Mouse (Mus musculus): ENCODE data around the gene AC129217.1. TPM values are rescaled to one million over a fixed set of nuclear protein-coding genes. Genes with fewer than 3 reads are reported as not detected.

The AC129217.1 gene
- polyA plus RNA-seq, 1 experiment: 4.6 TPM

- Histone ChIP-seq H3K4me3 (ENCODE audit: low read depth, low read length) (peak overlapping the region; percentile 84), H3K27me3 (ENCODE audit: control insufficient read depth, insufficient read depth, low read length) (no peaks in the 10 kb centered on the region), H3K27ac (ENCODE audit: insufficient read depth, low read depth, low read length) (peak overlapping the region; percentile 30; the same call in 1 of the 2 replicates), H3K36me3 (ENCODE audit: control insufficient read depth, insufficient read depth, low read length) (peaks cover 1% of the 10 kb centered on the region; the same call in 1 of the 2 replicates), H3K4me1 (ENCODE audit: control insufficient read depth, insufficient read depth, insufficient read length, low read length) (peaks cover 14% of the 10 kb centered on the region)
- 26% methylated on average over 29 of the region's 29 CpGs for WGBS
- TF ChIP-seq CTCF (IDR thresholded peaks at IDR 0.05; ENCODE audit: extremely low read depth, insufficient read length, insufficient replicate concordance, low read depth, low read length) (no peak), POLR2A (IDR thresholded peaks at IDR 0.05; ENCODE audit: low read depth, low read length) (peak; percentile 61)
Observed at GRCm38 (mm10) chr19:8839908-8840791, 10.6 kb downstream of the AC129217.1 start.

DNA sequence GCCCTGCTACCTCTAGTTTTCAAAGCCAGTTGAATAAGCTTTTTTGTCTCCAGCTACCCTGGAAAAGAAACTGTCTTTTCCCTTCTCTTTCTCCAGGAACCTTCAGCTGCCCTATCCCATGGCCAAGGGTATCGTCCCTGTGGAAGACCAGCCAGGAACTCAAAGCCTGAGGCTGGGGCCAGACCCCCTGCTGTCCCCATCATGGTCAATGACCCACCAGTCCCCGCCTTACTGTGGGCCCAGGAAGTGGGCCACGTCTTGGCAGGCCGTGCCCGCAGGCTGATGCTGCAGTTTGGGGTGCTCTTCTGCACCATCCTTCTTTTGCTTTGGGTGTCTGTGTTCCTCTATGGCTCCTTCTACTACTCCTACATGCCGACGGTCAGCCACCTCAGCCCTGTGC is 11.4 kb downstream of the AC129217.1 start:
- Histone ChIP-seq H3K4me3 (ENCODE audit: low read depth, low read length) (peak overlapping the region; percentile 84), H3K4me1 (ENCODE audit: control insufficient read depth, insufficient read depth, insufficient read length, low read length) (peaks cover 14% of the 10 kb centered on the region), H3K27me3 (ENCODE audit: control insufficient read depth, insufficient read depth, low read length) (no peaks in the 10 kb centered on the region), H3K27ac (ENCODE audit: insufficient read depth, low read depth, low read length) (no peak overlapping the region), H3K36me3 (ENCODE audit: control insufficient read depth, insufficient read depth, low read length) (0 out of 2 replicates have a peak, but pooled peaks cover 2% of the 10 kb centered on the region)
- TF ChIP-seq POLR2A (IDR thresholded peaks at IDR 0.05; ENCODE audit: low read depth, low read length) (no peak), CTCF (IDR thresholded peaks at IDR 0.05; ENCODE audit: extremely low read depth, insufficient read length, insufficient replicate concordance, low read depth, low read length) (no peak)
- WGBS: 86% methylated on average over 7 of the region's 7 CpGs

DNA sequence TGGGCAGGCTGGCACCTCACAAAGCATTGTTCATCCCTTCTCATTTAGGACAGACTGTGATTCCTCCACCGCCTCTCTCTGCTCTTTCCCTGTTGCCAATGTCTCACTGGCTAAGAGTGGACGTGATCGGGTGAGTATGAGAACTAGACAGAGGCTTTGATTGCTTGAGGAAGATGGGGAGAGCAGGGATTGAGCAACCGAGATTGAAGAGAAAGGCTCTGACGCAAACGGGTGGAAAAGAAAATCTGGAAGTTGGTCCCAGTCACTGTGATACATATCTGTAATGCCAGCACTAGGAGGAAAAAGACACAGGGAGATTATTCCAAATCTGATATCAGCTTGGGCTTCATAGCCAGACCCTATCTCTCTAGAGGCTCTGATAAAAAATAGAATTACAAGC is 13.4 kb downstream of the AC129217.1 start:
- no peak for TF ChIP-seq CTCF (IDR thresholded peaks at IDR 0.05; ENCODE audit: extremely low read depth, insufficient read length, insufficient replicate concordance, low read depth, low read length)
- no peak for TF ChIP-seq POLR2A (IDR thresholded peaks at IDR 0.05; ENCODE audit: low read depth, low read length)
- Histone ChIP-seq H3K27me3 (ENCODE audit: control insufficient read depth, insufficient read depth, low read length) (no peaks in the 10 kb centered on the region), H3K4me1 (ENCODE audit: control insufficient read depth, insufficient read depth, insufficient read length, low read length) (peaks cover 11% of the 10 kb centered on the region), H3K36me3 (ENCODE audit: control insufficient read depth, insufficient read depth, low read length) (peaks cover 17% of the 10 kb centered on the region), H3K4me3 (ENCODE audit: low read depth, low read length) (no peak overlapping the region), H3K27ac (ENCODE audit: insufficient read depth, low read depth, low read length) (no peak overlapping the region)
- 87% methylated on average over 6 of the region's 6 CpGs for WGBS

DNA sequence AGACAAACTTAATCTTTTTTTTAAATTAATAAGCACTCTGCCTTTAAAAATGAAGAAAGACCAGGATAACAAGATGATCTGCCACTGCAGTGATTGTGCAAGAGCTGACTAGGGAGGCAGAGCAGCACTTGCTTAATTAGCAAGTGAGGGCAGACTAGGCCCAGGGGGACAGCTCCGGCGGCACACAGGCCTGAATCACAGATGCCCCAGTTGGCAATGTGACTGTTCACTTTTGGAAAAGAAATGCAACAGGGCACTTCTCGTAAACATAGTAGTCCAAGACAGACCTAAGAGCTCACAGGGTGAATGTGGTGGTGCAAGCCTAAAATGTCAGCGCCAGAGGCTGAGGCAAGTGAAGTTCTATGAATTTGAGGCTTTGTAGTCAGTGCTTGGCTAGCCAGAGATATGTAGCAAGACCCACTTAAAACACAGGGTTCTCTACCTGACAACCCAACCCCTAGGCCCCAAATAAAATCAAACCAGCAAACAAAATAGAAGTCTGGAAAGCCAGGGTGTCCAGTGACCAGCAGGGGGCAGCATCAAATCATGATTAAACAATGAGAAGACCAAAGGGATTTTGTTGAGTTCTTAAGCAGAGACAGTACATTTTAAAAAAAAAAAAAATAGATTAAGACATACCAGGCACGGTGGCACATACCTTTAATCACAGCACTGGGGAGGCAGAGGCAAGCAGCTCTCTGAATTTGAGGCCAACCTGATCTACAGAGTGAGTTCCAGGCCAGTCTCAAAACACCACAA is 15.0 kb downstream of the AC129217.1 start:
- peaks cover 6% of the 10 kb centered on the region for H3K4me1 ChIP-seq (ENCODE audit: control insufficient read depth, insufficient read depth, insufficient read length, low read length)
- 0 out of 2 replicates have a peak, but pooled peaks have one; percentile 6 for TF ChIP-seq CTCF (IDR thresholded peaks at IDR 0.05; ENCODE audit: extremely low read depth, insufficient read length, insufficient replicate concordance, low read depth, low read length)
- no peak for TF ChIP-seq POLR2A (IDR thresholded peaks at IDR 0.05; ENCODE audit: low read depth, low read length)
- 66% methylated on average over 5 of the region's 5 CpGs for WGBS
- no peak overlapping the region for H3K4me3 ChIP-seq (ENCODE audit: low read depth, low read length)
- peaks cover 17% of the 10 kb centered on the region for H3K36me3 ChIP-seq (ENCODE audit: control insufficient read depth, insufficient read depth, low read length)
- no peaks in the 10 kb centered on the region for H3K27me3 ChIP-seq (ENCODE audit: control insufficient read depth, insufficient read depth, low read length)
- no peak overlapping the region for H3K27ac ChIP-seq (ENCODE audit: insufficient read depth, low read depth, low read length)

GRCm38 (mm10) chr19:8848356-8848755 is 18.8 kb downstream of the AC129217.1 start:
- no peak for TF ChIP-seq POLR2A (IDR thresholded peaks at IDR 0.05; ENCODE audit: low read depth, low read length)
- TF ChIP-seq CTCF (IDR thresholded peaks at IDR 0.05; ENCODE audit: extremely low read depth, insufficient read length, insufficient replicate concordance, low read depth, low read length): no peak
- no peak overlapping the region for H3K27ac ChIP-seq (ENCODE audit: insufficient read depth, low read depth, low read length)
- H3K4me1 ChIP-seq (ENCODE audit: control insufficient read depth, insufficient read depth, insufficient read length, low read length): no peaks in the 10 kb centered on the region
- H3K36me3 ChIP-seq (ENCODE audit: control insufficient read depth, insufficient read depth, low read length): peaks cover 17% of the 10 kb centered on the region
- no peak overlapping the region for H3K4me3 ChIP-seq (ENCODE audit: low read depth, low read length)
- WGBS: 80% methylated on average over 5 of the region's 5 CpGs
- H3K27me3 ChIP-seq (ENCODE audit: control insufficient read depth, insufficient read depth, low read length): no peaks in the 10 kb centered on the region

- TF ChIP-seq POLR2A (IDR thresholded peaks at IDR 0.05; ENCODE audit: low read depth, low read length) (no peak), CTCF (IDR thresholded peaks at IDR 0.05; ENCODE audit: extremely low read depth, insufficient read length, insufficient replicate concordance, low read depth, low read length) (no peak)
- 0 out of 2 replicates have a peak within 1 kb of the TSS, but pooled peaks have one; percentile 26 for H3K27ac ChIP-seq (ENCODE audit: insufficient read depth, low read depth, low read length)
- no peaks in the 10 kb centered on the region for H3K27me3 ChIP-seq (ENCODE audit: control insufficient read depth, insufficient read depth, low read length)
- H3K36me3 ChIP-seq (ENCODE audit: control insufficient read depth, insufficient read depth, low read length): peaks cover 17% of the 10 kb centered on the region
- no peak within 1 kb of the TSS for H3K4me3 ChIP-seq (ENCODE audit: low read depth, low read length)
- H3K4me1 ChIP-seq (ENCODE audit: control insufficient read depth, insufficient read depth, insufficient read length, low read length): no peaks in the 10 kb centered on the region
- 32% methylated on average over 7 of the region's 7 CpGs for WGBS
Observed at GRCm38 (mm10) chr19:8850402-8850901, 20.9 kb downstream of the AC129217.1 start, which contains the start of gene Lrrn4cl. Gene Lrrn4cl, plus strand, starts transcription at chr19:8850768.

Data from small intestine, adult 2 months (tissue).